Mouse (Mus musculus): ENCODE data around the gene Clstn1.

The Clstn1 gene

GRCm38 (mm10) chr4:149621286-149621685 is 35.0 kb downstream of the Clstn1 start:
- in situ Hi-C loops (cut with MboI; ENCODE audit: unreplicated experiment in 2 of 2) = loop anchor here (5.0 to 25.0 kb wide), 2 partner anchors 341 to 491 kb away; partner anchors contain the start of gene Slc2a5 (in 1 of the 2)

GRCm38 (mm10) chr4:149623711-149624110 is 37.4 kb downstream of the Clstn1 start:
- in situ Hi-C loops (cut with MboI; ENCODE audit: unreplicated experiment in 2 of 2) = loop anchor here (5.0 to 25.0 kb wide), 2 partner anchors 339 to 489 kb away; partner anchors contain the start of gene Slc2a5 (in 1 of the 2)

GRCm38 (mm10) chr4:149626809-149627208 is 40.5 kb downstream of the Clstn1 start:
- in situ Hi-C loops (cut with MboI; ENCODE audit: unreplicated experiment in 2 of 2) = no loop called here

- in situ Hi-C loops (cut with MboI; ENCODE audit: unreplicated experiment in 2 of 2) = no loop called here
Observed at GRCm38 (mm10) chr4:149628372-149628771, 42.1 kb downstream of the Clstn1 start.

- in situ Hi-C loops (cut with MboI; ENCODE audit: unreplicated experiment in 2 of 2) = no loop called here
Observed at GRCm38 (mm10) chr4:149628810-149629209, 42.5 kb downstream of the Clstn1 start.

- in situ Hi-C loops (cut with MboI; ENCODE audit: unreplicated experiment in 2 of 2) = no loop called here
Observed at GRCm38 (mm10) chr4:149632670-149633307, 46.5 kb downstream of the Clstn1 start.

GRCm38 (mm10) chr4:149634157-149634556 is 47.9 kb downstream of the Clstn1 start:
- in situ Hi-C loops (cut with MboI; ENCODE audit: unreplicated experiment in 2 of 2) = no loop called here

- in situ Hi-C loops (cut with MboI; ENCODE audit: unreplicated experiment in 2 of 2) = no loop called here
Observed at GRCm38 (mm10) chr4:149634966-149635365, 48.7 kb downstream of the Clstn1 start.

GRCm38 (mm10) chr4:149635915-149636415 is 49.7 kb downstream of the Clstn1 start:
- in situ Hi-C loops (cut with MboI; ENCODE audit: unreplicated experiment in 2 of 2) = no loop called here

- in situ Hi-C loops (cut with MboI; ENCODE audit: unreplicated experiment in 2 of 2) = no loop called here
Observed at GRCm38 (mm10) chr4:149637942-149638341, 51.7 kb downstream of the Clstn1 start.

GRCm38 (mm10) chr4:149640831-149641230 is 54.6 kb downstream of the Clstn1 start:
- in situ Hi-C loops (cut with MboI; ENCODE audit: unreplicated experiment in 2 of 2) = loop anchor here in 1 of 2 experiments (10.0 kb wide), 1 partner anchor 344 kb away; no protein-coding TSS in a partner anchor

- in situ Hi-C loops (cut with MboI; ENCODE audit: unreplicated experiment in 2 of 2) = loop anchor here in 1 of 2 experiments (10.0 kb wide), 1 partner anchor 343 kb away; no protein-coding TSS in a partner anchor
Observed at GRCm38 (mm10) chr4:149641400-149641799, 55.1 kb downstream of the Clstn1 start.

GRCm38 (mm10) chr4:149641956-149642355 is 55.7 kb downstream of the Clstn1 start:
- in situ Hi-C loops (cut with MboI; ENCODE audit: unreplicated experiment in 2 of 2) = loop anchor here in 1 of 2 experiments (10.0 kb wide), 1 partner anchor 343 kb away; no protein-coding TSS in a partner anchor

- in situ Hi-C loops (cut with MboI; ENCODE audit: unreplicated experiment in 2 of 2) = loop anchor here in 1 of 2 experiments (10.0 kb wide), 1 partner anchor 339 kb away; no protein-coding TSS in a partner anchor
Observed at GRCm38 (mm10) chr4:149645761-149646160, 59.5 kb downstream of the Clstn1 start.

- in situ Hi-C loops (cut with MboI; ENCODE audit: unreplicated experiment in 2 of 2) = loop anchor here in 1 of 2 experiments (10.0 kb wide), 1 partner anchor 337 kb away; no protein-coding TSS in a partner anchor
Observed at GRCm38 (mm10) chr4:149648031-149648805, 62.0 kb downstream of the Clstn1 start.

GRCm38 (mm10) chr4:149650493-149651193 is 64.4 kb downstream of the Clstn1 start:
- in situ Hi-C loops (cut with MboI; ENCODE audit: unreplicated experiment in 2 of 2) = loop anchor here (5.0 kb wide), 2 partner anchors 57 to 62 kb away; no protein-coding TSS in a partner anchor

- in situ Hi-C loops (cut with MboI; ENCODE audit: unreplicated experiment in 2 of 2) = loop anchor here (5.0 kb wide), 2 partner anchors 53 to 58 kb away; no protein-coding TSS in a partner anchor
Observed at GRCm38 (mm10) chr4:149654232-149654631, 68.0 kb downstream of the Clstn1 start.

- in situ Hi-C loops (cut with MboI; ENCODE audit: unreplicated experiment in 2 of 2) = no loop called here
Observed at GRCm38 (mm10) chr4:149657858-149658416, 71.7 kb downstream of the Clstn1 start.

GRCm38 (mm10) chr4:149659495-149660116 is 73.3 kb downstream of the Clstn1 start:
- in situ Hi-C loops (cut with MboI; ENCODE audit: unreplicated experiment in 2 of 2) = no loop called here

- in situ Hi-C loops (cut with MboI; ENCODE audit: unreplicated experiment in 2 of 2) = no loop called here
Observed at GRCm38 (mm10) chr4:149660598-149660997, 74.3 kb downstream of the Clstn1 start.
